Mouse (Mus musculus) mouse embryonic stem cell (cell line): ENCODE results near the gene Usp22.
"Not testable (repeated sequence)": the region's sequence is repeated elsewhere in the genome, so short reads cannot be mapped to it uniquely, and the experiment has no call there.

ENCODE experiments used
- in situ Hi-C, 2 experiments: fragments of 300-500 bp; cut with MboI; formaldehyde crosslinking; loops; 1 replicate in 1 of 2; 3 replicates in 1 of 2; pipeline ENCODE4 v1.14.3; 2019 to 2020; ENCODE audit warnings: low sequenced_read_pairs in 2 of 2, low pct_unique_long_range_greater_than_20kb in 1 of 2, mixed read lengths in 1 of 2; ENCODE audit not compliant: unreplicated experiment in 1 of 2

Gene Usp22

GRCm38 (mm10) chr11:61150233-61151001 is 24.4 kb downstream of the Usp22 start:
- in situ Hi-C loops, result no loop called here

- in situ Hi-C loops, result no loop called here
These were observed 27.6 kb downstream of the Usp22 start for GRCm38 (mm10) chr11:61147300-61147683.

- in situ Hi-C loops, result no loop called here
These were observed 28.1 kb downstream of the Usp22 start for GRCm38 (mm10) chr11:61146645-61147299.

- in situ Hi-C loops, result no loop called here
These were observed 29.3 kb downstream of the Usp22 start for GRCm38 (mm10) chr11:61145551-61145950.

- in situ Hi-C loops, result loop anchor here in 1 of 2 experiments (5.0 kb wide), 1 partner anchor 37 kb away; no protein-coding TSS in a partner anchor
These were observed 31.0 kb downstream of the Usp22 start for GRCm38 (mm10) chr11:61143564-61144469.

- in situ Hi-C loops, result loop anchor here in 1 of 2 experiments (5.0 kb wide), 1 partner anchor 36 kb away; no protein-coding TSS in a partner anchor
These were observed 31.8 kb downstream of the Usp22 start for GRCm38 (mm10) chr11:61142941-61143530.

GRCm38 (mm10) chr11:61142262-61142661 is 32.6 kb downstream of the Usp22 start:
- in situ Hi-C loops, result loop anchor here in 1 of 2 experiments (5.0 kb wide), 1 partner anchor 35 kb away; no protein-coding TSS in a partner anchor

- in situ Hi-C loops, result loop anchor here in 1 of 2 experiments (5.0 kb wide), 1 partner anchor 34 kb away; no protein-coding TSS in a partner anchor
These were observed 33.2 kb downstream of the Usp22 start for GRCm38 (mm10) chr11:61141693-61142092.

GRCm38 (mm10) chr11:61132943-61133342 is 41.9 kb downstream of the Usp22 start:
- in situ Hi-C loops, result no loop called here

- in situ Hi-C loops, result not testable (repeated sequence)
These were observed 44.2 kb downstream of the Usp22 start for GRCm38 (mm10) chr11:61130646-61131045.

- in situ Hi-C loops, result no loop called here
These were observed 45.5 kb downstream of the Usp22 start for GRCm38 (mm10) chr11:61129305-61129704.

GRCm38 (mm10) chr11:61127421-61128055 is 47.3 kb downstream of the Usp22 start:
- in situ Hi-C loops, result no loop called here

GRCm38 (mm10) chr11:61126606-61127355 is 48.1 kb downstream of the Usp22 start, which contains the start of gene Tnfrsf13b:
Gene Tnfrsf13b, plus strand, starts transcription at chr11:61126755.
- in situ Hi-C loops, result no loop called here

- in situ Hi-C loops, result no loop called here
These were observed 48.9 kb downstream of the Usp22 start for GRCm38 (mm10) chr11:61125970-61126369.

- in situ Hi-C loops, result no loop called here
These were observed 51.0 kb downstream of the Usp22 start for GRCm38 (mm10) chr11:61123886-61124285.

GRCm38 (mm10) chr11:61122769-61123288 is 52.0 kb downstream of the Usp22 start:
- in situ Hi-C loops, result no loop called here

GRCm38 (mm10) chr11:61122283-61122768 is 52.5 kb downstream of the Usp22 start:
- in situ Hi-C loops, result no loop called here
